Mouse (Mus musculus) olfactory bulb, adult 2 months (tissue): Measurements from ENCODE around the gene Zfp512.

Experiments used
- CTCF ChIP-seq: fragments of 200-500 bp; IDR thresholded peaks from 2 replicates; pipeline ENCODE4 v1.5.1; 2012; ENCODE audit warnings: low read depth, mild to moderate bottlenecking, low read length, moderate library complexity; ENCODE audit not compliant: insufficient read depth
- POLR2A ChIP-seq: fragments of 200-500 bp; IDR thresholded peaks from 2 replicates; pipeline ENCODE4 v1.6.1; 2012; ENCODE audit warnings: mild to moderate bottlenecking, low read depth, low read length, moderate library complexity; ENCODE audit not compliant: insufficient read depth

GRCm38 (mm10) chr5:31467798-31468197, 15.6 kb downstream of the Zfp512 start:
- TF ChIP-seq CTCF (no peak), POLR2A (no peak)
